Mouse (Mus musculus): ENCODE data around the gene Hist2h3c2. TPM values are rescaled to one million over a fixed set of nuclear protein-coding genes. Genes with fewer than 3 reads are reported as not detected.

Gene Hist2h3c2
- polyA plus RNA-seq, 1 experiment from 2014 or later: 10.6 TPM

DNA sequence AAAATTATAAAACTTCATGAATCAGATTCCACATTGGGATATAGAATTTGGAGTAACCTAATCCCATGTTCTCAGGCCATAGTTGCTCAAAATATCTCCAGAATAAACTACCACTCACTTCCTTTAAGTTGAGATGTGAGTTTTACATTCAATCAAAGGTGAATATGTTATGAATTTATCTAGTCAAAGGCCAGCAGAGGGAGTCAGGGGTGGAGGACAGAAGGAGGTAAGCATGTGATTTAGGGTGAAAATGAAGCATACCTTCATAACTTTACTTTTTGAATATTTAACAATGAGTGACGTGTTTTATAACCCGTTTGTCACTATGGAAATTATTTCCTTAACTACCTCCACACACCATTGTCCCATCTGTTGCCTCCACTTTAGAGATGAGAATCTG is 4.0 kb downstream of the Hist2h3c2 start:
- H3K4me1 ChIP-seq (ENCODE audit: control insufficient read depth, insufficient read depth, low read length): 0 out of 2 replicates have a peak, but pooled peaks cover 3% of the 10 kb centered on the region
- ATAC-seq (ENCODE audit: insufficient number of reproducible peaks, low FRiP score, low TSS enrichment, low read depth): no peak
- WGBS: 88% methylated on average over 2 of the region's 2 CpGs
- no peak for DNase-seq (ENCODE audit: low spot score)
- H3K4me2 ChIP-seq (ENCODE audit: low read depth, severe bottlenecking): no peak overlapping the region
- no peak overlapping the region for H3K9ac ChIP-seq (ENCODE audit: low read length)
- no peaks in the 10 kb centered on the region for H3K9me3 ChIP-seq (ENCODE audit: control insufficient read depth, low read length)
- H3K4me3 ChIP-seq (ENCODE audit: low read depth, low read length): no peak overlapping the region
- H3K36me3 ChIP-seq (ENCODE audit: control insufficient read depth, insufficient read depth, low read length): no peaks in the 10 kb centered on the region
- no peak overlapping the region for H3K27ac ChIP-seq (replicated peaks; ENCODE audit: low read depth, low read length)
- no peaks in the 10 kb centered on the region for H3K27me3 ChIP-seq (ENCODE audit: control insufficient read depth, insufficient read depth, low read length)

DNA sequence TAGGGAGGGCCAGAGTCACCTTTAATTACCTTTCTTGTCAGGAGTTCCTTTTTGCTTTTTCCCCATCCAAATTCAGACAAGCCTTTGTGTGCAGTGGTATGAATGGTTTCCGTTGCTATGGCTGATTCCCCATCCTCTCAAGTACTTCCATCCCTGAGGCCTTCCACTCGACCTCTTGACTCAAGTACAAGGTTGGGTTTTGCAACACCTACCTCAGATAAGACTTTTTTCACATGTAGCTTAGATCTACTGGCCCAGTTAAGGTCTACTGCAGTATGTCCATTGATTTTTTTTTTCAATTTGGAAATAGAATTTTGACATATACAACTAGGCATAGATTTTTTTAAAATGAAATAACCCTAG is 7.2 kb downstream of the Hist2h3c2 start:
- H3K9me3 ChIP-seq (ENCODE audit: control insufficient read depth, low read length): no peaks in the 10 kb centered on the region
- no peak for DNase-seq (ENCODE audit: low spot score)
- ATAC-seq (ENCODE audit: insufficient number of reproducible peaks, low FRiP score, low TSS enrichment, low read depth): no peak
- H3K27me3 ChIP-seq (ENCODE audit: control insufficient read depth, insufficient read depth, low read length): no peaks in the 10 kb centered on the region
- no peak overlapping the region for H3K9ac ChIP-seq (ENCODE audit: low read length)
- no peak overlapping the region for H3K4me2 ChIP-seq (ENCODE audit: low read depth, severe bottlenecking)
- no peaks in the 10 kb centered on the region for H3K4me1 ChIP-seq (ENCODE audit: control insufficient read depth, insufficient read depth, low read length)
- 63% methylated on average over 2 of the region's 2 CpGs for WGBS
- no peak overlapping the region for H3K27ac ChIP-seq (replicated peaks; ENCODE audit: low read depth, low read length)
- H3K4me3 ChIP-seq (ENCODE audit: low read depth, low read length): no peak overlapping the region
- no peaks in the 10 kb centered on the region for H3K36me3 ChIP-seq (ENCODE audit: control insufficient read depth, insufficient read depth, low read length)

DNA sequence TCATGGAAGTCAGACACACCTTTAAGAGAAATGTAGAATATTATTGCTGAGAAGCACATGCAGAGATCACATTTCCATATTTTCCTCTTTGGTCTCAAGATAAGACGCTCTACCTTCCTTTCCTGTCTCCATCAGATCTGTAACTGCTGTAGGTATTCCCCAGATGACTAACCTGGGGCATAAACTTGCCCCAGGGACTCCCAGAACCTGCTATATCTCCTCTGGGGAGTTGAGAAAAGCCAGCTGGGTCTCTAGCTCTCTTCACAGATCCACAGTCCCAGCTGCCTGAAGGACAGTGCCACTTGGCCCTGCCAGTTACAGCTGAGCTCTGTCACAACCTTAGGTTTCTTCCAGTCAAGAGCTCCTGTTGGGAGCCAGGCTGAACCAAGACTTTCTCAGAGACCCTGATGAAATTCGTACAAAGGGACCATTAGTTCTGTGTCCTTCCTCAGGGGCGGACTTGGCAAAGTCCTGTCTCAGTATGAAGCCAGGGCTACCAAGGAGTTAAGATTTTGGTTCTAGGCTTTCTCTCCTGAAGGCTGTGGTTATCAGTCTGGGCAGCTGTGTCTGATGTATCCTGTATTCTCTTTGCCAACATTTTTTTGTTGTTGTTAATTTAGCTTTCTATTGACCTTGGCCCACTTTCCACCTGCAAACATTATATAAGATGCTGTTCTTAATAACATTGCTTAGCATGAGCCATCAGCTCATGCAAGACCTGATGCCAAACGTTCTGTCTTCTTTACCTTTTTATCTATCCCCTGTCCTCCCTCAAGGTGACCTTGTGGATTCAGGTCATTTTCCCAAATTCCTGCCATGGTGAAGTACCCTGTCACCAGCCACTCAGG is 7.8 kb downstream of the Hist2h3c2 start:
- ATAC-seq (ENCODE audit: insufficient number of reproducible peaks, low FRiP score, low TSS enrichment, low read depth) (no peak), DNase-seq (ENCODE audit: low spot score) (no peak)
- H3K4me3 ChIP-seq (ENCODE audit: low read depth, low read length): no peak overlapping the region
- WGBS: 77% methylated on average over 4 of the region's 4 CpGs
- H3K27ac ChIP-seq (replicated peaks; ENCODE audit: low read depth, low read length): no peak overlapping the region
- H3K9me3 ChIP-seq (ENCODE audit: control insufficient read depth, low read length): no peaks in the 10 kb centered on the region
- no peak overlapping the region for H3K4me2 ChIP-seq (ENCODE audit: low read depth, severe bottlenecking)
- no peaks in the 10 kb centered on the region for H3K27me3 ChIP-seq (ENCODE audit: control insufficient read depth, insufficient read depth, low read length)
- no peaks in the 10 kb centered on the region for H3K36me3 ChIP-seq (ENCODE audit: control insufficient read depth, insufficient read depth, low read length)
- H3K4me1 ChIP-seq (ENCODE audit: control insufficient read depth, insufficient read depth, low read length): no peaks in the 10 kb centered on the region
- H3K9ac ChIP-seq (ENCODE audit: low read length): no peak overlapping the region

DNA sequence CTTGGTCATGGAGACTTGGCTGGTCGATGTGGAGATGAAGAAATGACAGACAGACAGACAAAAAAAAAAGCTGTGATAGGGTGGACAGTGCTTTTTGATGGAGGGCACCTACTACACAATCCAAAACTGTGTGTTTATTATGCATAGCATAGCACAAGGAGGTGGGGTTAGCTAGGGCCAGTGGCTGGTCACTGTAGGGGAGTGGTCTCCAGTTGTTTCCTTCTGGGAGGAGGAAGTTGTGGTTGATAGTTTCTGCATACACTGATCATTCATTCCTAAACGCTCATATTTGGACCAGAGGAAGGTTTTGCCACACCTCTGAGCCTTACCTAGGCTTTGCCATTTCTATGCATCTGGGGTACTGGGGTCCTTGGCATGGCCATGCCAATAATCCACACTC is 8.5 kb downstream of the Hist2h3c2 start:
- H3K4me2 ChIP-seq (ENCODE audit: low read depth, severe bottlenecking): no peak overlapping the region
- DNase-seq (ENCODE audit: low spot score): no peak
- no peak overlapping the region for H3K9ac ChIP-seq (ENCODE audit: low read length)
- WGBS: 85% methylated on average over 2 of the region's 2 CpGs
- no peaks in the 10 kb centered on the region for H3K36me3 ChIP-seq (ENCODE audit: control insufficient read depth, insufficient read depth, low read length)
- ATAC-seq (ENCODE audit: insufficient number of reproducible peaks, low FRiP score, low TSS enrichment, low read depth): no peak
- H3K4me3 ChIP-seq (ENCODE audit: low read depth, low read length): no peak overlapping the region
- no peak overlapping the region for H3K27ac ChIP-seq (replicated peaks; ENCODE audit: low read depth, low read length)
- H3K9me3 ChIP-seq (ENCODE audit: control insufficient read depth, low read length): no peaks in the 10 kb centered on the region
- no peaks in the 10 kb centered on the region for H3K4me1 ChIP-seq (ENCODE audit: control insufficient read depth, insufficient read depth, low read length)
- H3K27me3 ChIP-seq (ENCODE audit: control insufficient read depth, insufficient read depth, low read length): no peaks in the 10 kb centered on the region

DNA sequence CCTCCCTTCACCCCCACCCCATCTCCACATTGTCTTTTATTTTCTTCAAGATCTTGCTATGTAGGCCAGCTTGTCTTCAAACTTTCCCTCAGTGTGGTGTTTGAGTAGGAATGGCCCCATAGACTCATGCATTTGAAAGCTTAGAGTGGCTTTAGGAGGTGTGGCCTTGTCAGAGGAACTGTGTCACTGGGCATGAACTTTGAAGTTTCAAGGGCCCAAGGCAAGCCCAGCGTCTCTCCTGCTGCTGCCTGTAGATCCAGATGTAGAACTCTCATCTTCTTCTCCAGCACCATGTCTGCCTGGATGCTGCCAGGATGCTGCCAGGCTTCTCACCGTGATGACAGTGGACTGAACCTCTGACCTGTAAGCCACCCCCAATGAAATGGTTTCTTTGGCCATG is 10.1 kb downstream of the Hist2h3c2 start:
- Histone ChIP-seq H3K9ac (ENCODE audit: low read length) (no peak overlapping the region), H3K27ac (replicated peaks; ENCODE audit: low read depth, low read length) (no peak overlapping the region), H3K36me3 (ENCODE audit: control insufficient read depth, insufficient read depth, low read length) (no peaks in the 10 kb centered on the region), H3K4me2 (ENCODE audit: low read depth, severe bottlenecking) (no peak overlapping the region), H3K4me3 (ENCODE audit: low read depth, low read length) (no peak overlapping the region), H3K27me3 (ENCODE audit: control insufficient read depth, insufficient read depth, low read length) (no peaks in the 10 kb centered on the region), H3K9me3 (ENCODE audit: control insufficient read depth, low read length) (no peaks in the 10 kb centered on the region), H3K4me1 (ENCODE audit: control insufficient read depth, insufficient read depth, low read length) (no peaks in the 10 kb centered on the region)
- DNase-seq (ENCODE audit: low spot score): no peak
- WGBS: 56% methylated on average over 2 of the region's 2 CpGs
- no peak for ATAC-seq (ENCODE audit: insufficient number of reproducible peaks, low FRiP score, low TSS enrichment, low read depth)

DNA sequence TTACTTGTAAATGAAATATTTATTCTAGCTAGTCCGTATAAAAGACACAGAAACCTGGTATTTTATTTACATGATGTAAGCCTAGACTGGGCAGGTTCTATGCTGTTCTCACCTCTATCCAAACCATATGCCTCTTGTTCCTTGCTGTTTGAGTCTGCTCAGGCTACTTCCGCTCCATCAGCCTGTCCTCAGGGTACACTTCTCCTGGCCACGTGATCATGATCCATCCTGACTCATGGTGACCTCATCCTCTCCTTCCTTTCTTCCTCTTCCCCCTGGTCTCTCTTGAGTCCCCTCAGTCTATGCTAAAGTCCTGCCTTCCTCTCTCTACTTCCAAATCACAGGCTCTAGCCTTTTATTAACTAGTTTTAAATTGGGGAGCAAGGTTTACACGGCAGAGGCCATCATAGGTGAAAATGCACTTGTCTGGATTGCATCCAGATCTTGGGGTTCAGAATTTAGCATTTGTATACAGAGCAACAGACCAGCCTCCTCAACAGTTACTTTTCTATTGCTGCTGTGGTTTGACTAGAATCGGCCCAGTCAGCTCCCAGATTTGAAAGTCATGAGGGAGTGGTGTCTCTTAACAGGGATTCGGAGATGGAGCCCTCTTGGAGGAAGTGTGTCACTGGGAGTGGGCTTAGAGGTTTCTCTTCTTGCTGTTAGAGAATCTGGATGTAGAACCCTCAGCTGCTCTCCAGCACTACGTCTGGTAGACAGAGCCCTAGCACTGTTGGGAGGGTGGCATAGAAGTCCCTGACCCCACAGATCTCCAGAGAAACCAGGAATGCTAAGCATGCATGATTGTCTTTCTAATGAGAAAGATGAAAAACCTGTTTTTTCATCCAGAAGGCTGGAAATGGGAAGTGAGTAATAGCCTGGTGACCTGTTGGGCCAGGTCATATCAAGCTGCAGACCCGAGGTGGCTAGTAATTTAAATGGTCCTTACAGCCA is 12.0 kb downstream of the Hist2h3c2 start:
- no peaks in the 10 kb centered on the region for H3K27me3 ChIP-seq (ENCODE audit: control insufficient read depth, insufficient read depth, low read length)
- H3K36me3 ChIP-seq (ENCODE audit: control insufficient read depth, insufficient read depth, low read length): no peaks in the 10 kb centered on the region
- H3K4me3 ChIP-seq (ENCODE audit: low read depth, low read length): no peak overlapping the region
- no peak overlapping the region for H3K27ac ChIP-seq (replicated peaks; ENCODE audit: low read depth, low read length)
- H3K9ac ChIP-seq (ENCODE audit: low read length): no peak overlapping the region
- no peak for DNase-seq (ENCODE audit: low spot score)
- no peaks in the 10 kb centered on the region for H3K9me3 ChIP-seq (ENCODE audit: control insufficient read depth, low read length)
- no peak overlapping the region for H3K4me2 ChIP-seq (ENCODE audit: low read depth, severe bottlenecking)
- 69% methylated on average over 8 of the region's 8 CpGs for WGBS
- no peak for ATAC-seq (ENCODE audit: insufficient number of reproducible peaks, low FRiP score, low TSS enrichment, low read depth)
- H3K4me1 ChIP-seq (ENCODE audit: control insufficient read depth, insufficient read depth, low read length): peaks cover 7% of the 10 kb centered on the region; the same call in 1 of the 2 replicates

DNA sequence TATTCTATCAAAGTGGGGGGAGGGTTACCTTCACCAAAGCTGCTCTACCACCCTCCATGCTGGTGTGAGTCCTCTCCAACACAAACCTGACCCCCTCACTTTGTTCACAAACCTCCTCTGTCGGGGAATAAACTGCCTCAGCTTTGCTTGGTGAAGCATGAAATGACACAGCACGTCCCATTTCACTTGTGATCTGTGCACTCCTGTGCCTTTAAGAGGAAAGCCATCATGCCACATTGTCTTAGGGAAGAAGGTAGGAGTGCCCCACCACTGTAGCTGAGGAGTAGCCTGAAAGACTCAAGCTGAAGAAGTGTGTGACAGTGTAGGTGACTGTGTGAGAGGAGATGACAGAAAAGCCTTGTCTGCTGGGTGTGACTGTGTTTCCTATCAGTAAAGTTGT is 13.5 kb downstream of the Hist2h3c2 start:
- H3K36me3 ChIP-seq (ENCODE audit: control insufficient read depth, insufficient read depth, low read length): no peaks in the 10 kb centered on the region
- H3K27me3 ChIP-seq (ENCODE audit: control insufficient read depth, insufficient read depth, low read length): no peaks in the 10 kb centered on the region
- no peak overlapping the region for H3K4me2 ChIP-seq (ENCODE audit: low read depth, severe bottlenecking)
- no peaks in the 10 kb centered on the region for H3K9me3 ChIP-seq (ENCODE audit: control insufficient read depth, low read length)
- WGBS: 54% methylated on average over 2 of the region's 2 CpGs
- DNase-seq (ENCODE audit: low spot score): no peak
- H3K9ac ChIP-seq (ENCODE audit: low read length): no peak overlapping the region
- H3K27ac ChIP-seq (replicated peaks; ENCODE audit: low read depth, low read length): no peak overlapping the region
- no peak overlapping the region for H3K4me3 ChIP-seq (ENCODE audit: low read depth, low read length)
- no peak for ATAC-seq (ENCODE audit: insufficient number of reproducible peaks, low FRiP score, low TSS enrichment, low read depth)
- peaks cover 12% of the 10 kb centered on the region for H3K4me1 ChIP-seq (ENCODE audit: control insufficient read depth, insufficient read depth, low read length)

DNA sequence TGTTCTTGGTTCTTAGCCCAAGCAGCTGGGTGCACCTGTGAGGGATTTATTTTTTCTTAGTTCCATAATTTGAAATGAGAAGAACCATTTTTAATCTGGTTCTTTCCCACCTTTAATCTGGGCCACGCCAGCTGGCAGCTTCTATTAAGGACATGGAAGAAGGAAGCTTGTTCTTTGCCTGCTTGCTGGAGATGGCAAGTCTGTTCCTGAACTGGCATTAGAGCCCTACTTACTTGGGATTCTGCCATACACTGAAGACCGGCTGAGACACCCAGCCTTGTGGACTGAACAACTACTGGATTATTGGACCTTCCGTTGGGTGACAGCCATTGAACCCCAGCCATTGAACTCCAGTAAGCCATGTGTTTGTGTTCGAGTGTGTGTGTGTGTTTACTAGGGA is 16.2 kb downstream of the Hist2h3c2 start:
- Histone ChIP-seq H3K27ac (replicated peaks; ENCODE audit: low read depth, low read length) (no peak overlapping the region), H3K27me3 (ENCODE audit: control insufficient read depth, insufficient read depth, low read length) (no peaks in the 10 kb centered on the region), H3K4me3 (ENCODE audit: low read depth, low read length) (no peak overlapping the region), H3K4me1 (ENCODE audit: control insufficient read depth, insufficient read depth, low read length) (peaks cover 12% of the 10 kb centered on the region), H3K36me3 (ENCODE audit: control insufficient read depth, insufficient read depth, low read length) (no peaks in the 10 kb centered on the region), H3K9me3 (ENCODE audit: control insufficient read depth, low read length) (no peaks in the 10 kb centered on the region), H3K4me2 (ENCODE audit: low read depth, severe bottlenecking) (0 out of 2 replicates have a peak overlapping the region, but pooled peaks have one; percentile 2), H3K9ac (ENCODE audit: low read length) (no peak overlapping the region)
- DNase-seq (ENCODE audit: low spot score): no peak
- WGBS: 91% methylated on average over 4 of the region's 4 CpGs
- ATAC-seq (ENCODE audit: insufficient number of reproducible peaks, low FRiP score, low TSS enrichment, low read depth): no peak
